Mouse (Mus musculus) midbrain, embryonic 16.5 days (tissue): ENCODE results near the gene Gdf1. TPM values are rescaled to one million over a fixed set of nuclear protein-coding genes. Genes with fewer than 3 reads are reported as not detected.

Source experiments
- ATAC-seq: fragments of 200-750 bp; cut with Nextera tagmentation; 2 replicates; pipeline ENCODE4 v1.8.0; 2017; ENCODE audit warnings: moderate TSS enrichment
- H3K27ac ChIP-seq: fragments of 300-500 bp; sonication (generic); 2 replicates; pipeline ENCODE4 v1.5.1; 2014; ENCODE audit warnings: mild to moderate bottlenecking, low read length, mixed read lengths
- H3K27me3 ChIP-seq: fragments of 300-500 bp; sonication (generic); 2 replicates; pipeline ENCODE4 v1.6.1; 2014; ENCODE audit warnings: low read depth, low read length, mixed read lengths; ENCODE audit not compliant: control insufficient read depth, insufficient read depth
- H3K36me3 ChIP-seq: fragments of 300-500 bp; sonication (generic); 2 replicates; pipeline ENCODE4 v1.6.1; 2014; ENCODE audit warnings: mild to moderate bottlenecking, low read length, moderate library complexity, mixed read lengths; ENCODE audit not compliant: control insufficient read depth, insufficient read depth
- H3K4me1 ChIP-seq: fragments of 300-500 bp; sonication (generic); 2 replicates; pipeline ENCODE4 v1.6.1; 2014; ENCODE audit warnings: mild to moderate bottlenecking, low read length, mixed read lengths; ENCODE audit not compliant: control insufficient read depth, insufficient read depth
- H3K4me2 ChIP-seq: fragments of 300-500 bp; sonication (generic); 2 replicates; pipeline ENCODE4 v1.6.1; 2014; ENCODE audit warnings: mild to moderate bottlenecking, low read length, mixed read lengths
- H3K4me3 ChIP-seq: fragments of 300-500 bp; sonication (generic); 2 replicates; pipeline ENCODE4 v1.5.1; 2014; ENCODE audit warnings: low read depth, mild to moderate bottlenecking, low read length, moderate library complexity, mixed read lengths
- H3K9ac ChIP-seq: fragments of 300-500 bp; sonication (generic); 2 replicates; pipeline ENCODE4 v1.6.1; 2014; ENCODE audit warnings: low read depth, low read length, mixed read lengths
- H3K9me3 ChIP-seq: fragments of 300-500 bp; sonication (generic); replicated peaks from 2 replicates; pipeline ENCODE4 v1.6.1; 2014; ENCODE audit warnings: mild to moderate bottlenecking, low read length, mixed read lengths; ENCODE audit not compliant: control insufficient read depth, poor library complexity, severe bottlenecking
- WGBS: fragments of 180-500 bp; shearing (Covaris S2); extraction: QIAGEN DNeasy Blood & Tissue Kit; methylation state at CpG from one replicate; pipeline ENCODE4 v1.1.7; 2014; 5-methylcytosine and 5-hydroxymethylcytosine counted together
- polyA plus RNA-seq: library from polyadenylated mRNA; unstranded; fragments of >200 nt; fragmentation: Nextera tagmentation; extraction: Ambion mirVana; gene quantifications from 2 replicates; pipeline ENCODE4 v1.2.1, GENCODE M21; 2015

Gdf1 gene
- polyA plus RNA-seq, 1 experiment from 2014 or later: 7.0 TPM

GRCm38 (mm10) chr8:70323716-70324115 is 5.9 kb upstream of the Gdf1 start:
- H3K4me1 ChIP-seq: no peaks in the 10 kb centered on the region
- no peaks in the 10 kb centered on the region for H3K9me3 ChIP-seq
- H3K27me3 ChIP-seq: no peaks in the 10 kb centered on the region
- no peak overlapping the region for H3K27ac ChIP-seq
- H3K4me2 ChIP-seq: no peak overlapping the region
- peaks cover 16% of the 10 kb centered on the region for H3K36me3 ChIP-seq
- no peak for ATAC-seq
- no peak overlapping the region for H3K9ac ChIP-seq
- no peak overlapping the region for H3K4me3 ChIP-seq
- WGBS: 99% methylated on average over 3 of the region's 3 CpGs

GRCm38 (mm10) chr8:70327512-70327911 is 2.1 kb upstream of the Gdf1 start:
- H3K9ac ChIP-seq: no peak overlapping the region
- no peak for ATAC-seq
- peaks cover 29% of the 10 kb centered on the region for H3K36me3 ChIP-seq
- H3K4me2 ChIP-seq: no peak overlapping the region
- 97% methylated on average over 6 of the region's 6 CpGs for WGBS
- H3K4me1 ChIP-seq: peaks cover 10% of the 10 kb centered on the region
- H3K27ac ChIP-seq: no peak overlapping the region
- H3K27me3 ChIP-seq: no peaks in the 10 kb centered on the region
- no peak overlapping the region for H3K4me3 ChIP-seq
- no peaks in the 10 kb centered on the region for H3K9me3 ChIP-seq

- Histone ChIP-seq H3K4me1 (peaks cover 10% of the 10 kb centered on the region), H3K4me2 (no peak overlapping the region; the same call in 1 of the 2 replicates), H3K9ac (0 out of 2 replicates have a peak overlapping the region, but pooled peaks have one; percentile 46)
These were observed 471 bp downstream of the Gdf1 start for GRCm38 (mm10) chr8:70329835-70330740.

GRCm38 (mm10) chr8:70330741-70331364 is 1.2 kb downstream of the Gdf1 start:
- WGBS: 21% methylated on average over 52 of the region's 53 CpGs
- Histone ChIP-seq H3K9me3 (no peaks in the 10 kb centered on the region), H3K4me3 (no peak overlapping the region), H3K36me3 (peaks cover 58% of the 10 kb centered on the region), H3K4me1 (peaks cover 10% of the 10 kb centered on the region), H3K27ac (0 out of 2 replicates have a peak overlapping the region, but pooled peaks have one; percentile 28), H3K9ac (0 out of 2 replicates have a peak overlapping the region, but pooled peaks have one; percentile 14), H3K27me3 (no peaks in the 10 kb centered on the region), H3K4me2 (no peak overlapping the region; the same call in 1 of the 2 replicates)
- peak; percentile 79 for ATAC-seq

More at GRCm38 (mm10) chr8:70329835-70330740, 471 bp downstream of the Gdf1 start:
- Histone ChIP-seq H3K4me3 (no peak overlapping the region), H3K27ac (0 out of 2 replicates have a peak overlapping the region, but pooled peaks have one; percentile 28), H3K36me3 (peaks cover 52% of the 10 kb centered on the region), H3K27me3 (no peaks in the 10 kb centered on the region), H3K9me3 (no peaks in the 10 kb centered on the region)
- 11% methylated on average over 41 of the region's 45 CpGs for WGBS
- peak; percentile 2; the same call in 1 of the 2 replicates for ATAC-seq

- WGBS: 56% methylated on average over 19 of the region's 19 CpGs
- no peaks in the 10 kb centered on the region for H3K27me3 ChIP-seq
- H3K9ac ChIP-seq: peak overlapping the region; percentile 45; the same call in 1 of the 2 replicates
- no peak for ATAC-seq
- peaks cover 10% of the 10 kb centered on the region for H3K4me1 ChIP-seq
- no peak overlapping the region for H3K4me3 ChIP-seq
- 0 out of 2 replicates have a peak overlapping the region, but pooled peaks have one; percentile 39 for H3K27ac ChIP-seq
- peaks cover 60% of the 10 kb centered on the region for H3K36me3 ChIP-seq
- H3K9me3 ChIP-seq: no peaks in the 10 kb centered on the region
- no peak overlapping the region for H3K4me2 ChIP-seq
These were observed 1.9 kb downstream of the Gdf1 start for GRCm38 (mm10) chr8:70331526-70331925.

GRCm38 (mm10) chr8:70332070-70332877 is 2.7 kb downstream of the Gdf1 start:
- H3K27ac ChIP-seq: no peak overlapping the region; the same call in none of the 2 replicates
- H3K4me3 ChIP-seq: no peak overlapping the region
- H3K9me3 ChIP-seq: no peaks in the 10 kb centered on the region
- peak; percentile 76 for ATAC-seq
- peaks cover 66% of the 10 kb centered on the region for H3K36me3 ChIP-seq
- no peaks in the 10 kb centered on the region for H3K27me3 ChIP-seq
- 28% methylated on average over 35 of the region's 41 CpGs for WGBS
- 0 out of 2 replicates have a peak overlapping the region, but pooled peaks have one; percentile 20 for H3K9ac ChIP-seq
- H3K4me1 ChIP-seq: peaks cover 10% of the 10 kb centered on the region
- H3K4me2 ChIP-seq: no peak overlapping the region

- Histone ChIP-seq H3K27ac (no peak overlapping the region), H3K36me3 (peaks cover 67% of the 10 kb centered on the region), H3K4me1 (peaks cover 10% of the 10 kb centered on the region), H3K4me2 (no peak overlapping the region), H3K27me3 (no peaks in the 10 kb centered on the region), H3K9ac (no peak overlapping the region), H3K9me3 (no peaks in the 10 kb centered on the region), H3K4me3 (no peak overlapping the region)
- WGBS: 96% methylated on average over 6 of the region's 6 CpGs
- ATAC-seq: no peak
These were observed 3.2 kb downstream of the Gdf1 start for GRCm38 (mm10) chr8:70332878-70333202.

- no peak overlapping the region for H3K27ac ChIP-seq
- H3K4me1 ChIP-seq: no peaks in the 10 kb centered on the region
- peaks cover 71% of the 10 kb centered on the region for H3K36me3 ChIP-seq
- ATAC-seq: no peak
- H3K4me3 ChIP-seq: no peak overlapping the region
- no peaks in the 10 kb centered on the region for H3K9me3 ChIP-seq
- H3K9ac ChIP-seq: no peak overlapping the region
- H3K27me3 ChIP-seq: no peaks in the 10 kb centered on the region
- no peak overlapping the region for H3K4me2 ChIP-seq
- 93% methylated on average over 7 of the region's 7 CpGs for WGBS
These were observed 9.3 kb downstream of the Gdf1 start for GRCm38 (mm10) chr8:70338931-70339330.
